Mouse (Mus musculus): ENCODE data around the gene 9130019O22Rik. TPM values are rescaled to one million over a fixed set of nuclear protein-coding genes. Genes with fewer than 3 reads are reported as not detected.
"Not testable (repeated sequence)": the region's sequence is repeated elsewhere in the genome, so short reads cannot be mapped to it uniquely, and the experiment has no call there.

9130019O22Rik gene
- 4.9 TPM for polyA plus RNA-seq (2021)

DNA sequence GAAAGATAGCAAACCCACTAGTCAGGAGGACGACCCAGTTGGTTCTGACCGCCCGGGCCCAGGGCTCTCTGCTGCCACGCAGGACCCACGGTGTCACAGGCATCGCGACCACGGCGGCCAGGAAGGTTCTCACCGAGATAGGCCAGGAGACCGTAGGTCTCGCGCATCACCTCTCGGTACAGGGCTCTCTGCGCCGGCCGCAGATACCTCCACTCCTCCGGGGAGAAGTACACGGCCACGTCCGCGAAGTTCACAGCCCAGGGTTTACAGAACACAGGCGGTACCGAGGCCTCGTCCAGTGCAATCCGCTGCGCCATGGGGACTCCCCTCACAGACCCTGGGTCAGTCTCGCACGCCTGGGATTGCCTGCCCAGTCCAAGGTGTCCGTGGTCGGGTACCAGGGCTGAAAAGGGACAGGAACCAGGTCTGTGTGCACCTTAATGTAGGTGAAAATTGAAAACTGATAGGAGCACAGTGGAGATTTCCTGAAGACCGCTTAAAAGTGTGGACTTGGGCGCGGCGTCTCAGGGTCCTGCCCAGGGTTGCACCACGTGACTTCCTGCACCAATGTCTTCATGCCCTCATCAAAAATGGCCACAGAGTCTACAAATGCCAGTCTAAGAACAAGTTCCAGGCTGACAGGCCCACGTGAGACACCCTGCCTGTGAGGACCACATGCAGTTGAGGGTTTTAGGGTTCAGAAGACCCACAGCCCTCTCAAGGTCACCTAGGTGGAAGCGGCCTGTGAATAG, at the start of gene 9130019O22Rik:
Gene 9130019O22Rik, minus strand, starts transcription at position 526 of the 752 bp plus-strand sequence.
- in situ Hi-C loops (cut with MboI; ENCODE audit: low pct_unique_long_range_greater_than_20kb) = no loop called here
- peak; percentile 43 for DNase-seq (ENCODE audit: low read depth, low spot score)
- peak; percentile 65 for ATAC-seq
- TF ChIP-seq CTCF (IDR thresholded peaks at IDR 0.05) = no peak
- no peaks in the 10 kb centered on the region for H3K27me3 ChIP-seq
- CTCF ChIA-PET = no interaction called here
- POLR2A ChIA-PET = interaction anchor here (0.7 kb wide), 1 partner anchor 131 kb away, joined by 5 read pairs; no protein-coding TSS in a partner anchor

DNA sequence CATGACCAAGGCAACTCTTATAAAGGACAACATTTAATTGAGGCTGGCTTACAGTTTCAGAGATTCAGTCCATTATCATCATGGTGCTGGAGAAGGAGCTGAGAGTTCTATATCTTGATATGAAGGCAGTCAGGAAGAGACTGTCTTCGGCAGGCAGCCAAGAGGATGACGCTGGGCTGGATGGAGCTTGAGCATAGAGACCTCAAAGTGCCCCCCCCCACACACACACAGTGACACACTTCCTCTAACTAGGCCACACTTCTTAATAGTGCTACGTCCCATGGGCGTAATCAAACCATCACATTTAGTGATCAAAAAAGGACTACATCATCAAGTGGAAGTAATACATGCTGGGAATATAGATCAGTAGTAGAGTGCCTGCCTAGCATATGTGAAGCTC, 48.2 kb upstream of the 9130019O22Rik start:
- ChIA-PET CTCF (no interaction called here), POLR2A (no interaction called here)
- peaks cover 16% of the 10 kb centered on the region for H3K27me3 ChIP-seq
- no peak for DNase-seq (ENCODE audit: low read depth, low spot score)
- ATAC-seq = no peak
- TF ChIP-seq CTCF (IDR thresholded peaks at IDR 0.05) = no peak
- in situ Hi-C loops (cut with MboI; ENCODE audit: low pct_unique_long_range_greater_than_20kb) = no loop called here

- in situ Hi-C loops (cut with MboI; ENCODE audit: low pct_unique_long_range_greater_than_20kb) = no loop called here
- H3K27me3 ChIP-seq = peaks cover under 1% of the 10 kb centered on the region
- DNase-seq (ENCODE audit: low read depth, low spot score) = no peak
- POLR2A ChIA-PET = interaction anchor here (0.7 kb wide), 1 partner anchor 23 kb away, joined by 3 read pairs; the partner anchor contains the start of gene Zfp689
- TF ChIP-seq CTCF (IDR thresholded peaks at IDR 0.05) = no peak
- CTCF ChIA-PET = interaction anchor here (1.2 kb wide), 1 partner anchor 34 kb away, joined by 3 read pairs; no protein-coding TSS in a partner anchor
- no peak for ATAC-seq
Observed at GRCm38 (mm10) chr7:127426354-127426753, 39.4 kb upstream of the 9130019O22Rik start.

GRCm38 (mm10) chr7:127425911-127426310, 38.9 kb upstream of the 9130019O22Rik start:
- ATAC-seq = no peak
- TF ChIP-seq CTCF (IDR thresholded peaks at IDR 0.05) = no peak
- in situ Hi-C loops (cut with MboI; ENCODE audit: low pct_unique_long_range_greater_than_20kb) = no loop called here
- CTCF ChIA-PET = interaction anchor here (1.2 kb wide), 1 partner anchor 34 kb away, joined by 3 read pairs; no protein-coding TSS in a partner anchor
- H3K27me3 ChIP-seq = no peaks in the 10 kb centered on the region
- no peak for DNase-seq (ENCODE audit: low read depth, low spot score)
- POLR2A ChIA-PET = interaction anchor here (0.7 kb wide), 1 partner anchor 23 kb away, joined by 3 read pairs; the partner anchor contains the start of gene Zfp689

DNA sequence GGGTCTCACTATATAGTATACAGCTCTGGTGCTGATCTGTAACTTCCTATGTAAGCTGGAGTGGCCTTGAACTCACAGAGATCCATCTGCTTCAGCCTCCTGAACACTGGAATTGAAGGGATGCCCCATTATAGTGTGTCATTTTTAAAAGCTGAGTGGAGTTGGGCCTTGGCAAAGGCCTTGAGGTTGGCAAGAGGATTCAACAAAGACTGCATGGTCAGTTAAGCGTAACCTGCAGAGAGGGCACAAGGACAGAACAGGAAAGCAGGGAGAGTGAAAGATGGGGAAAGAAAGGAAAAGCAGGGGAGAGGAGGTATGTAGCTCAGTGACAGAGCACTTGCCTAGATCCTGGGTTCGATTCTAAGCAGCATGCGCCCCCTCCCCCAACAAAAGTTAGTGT, 38.3 kb upstream of the 9130019O22Rik start:
- POLR2A ChIA-PET = interaction anchor here (1.6 kb wide), 1 partner anchor 23 kb away, joined by 4 read pairs; no protein-coding TSS in a partner anchor
- in situ Hi-C loops (cut with MboI; ENCODE audit: low pct_unique_long_range_greater_than_20kb) = no loop called here
- CTCF ChIA-PET = interaction anchor here (1.2 kb wide), 1 partner anchor 35 kb away, joined by 3 read pairs; no protein-coding TSS in a partner anchor
- DNase-seq (ENCODE audit: low read depth, low spot score) = no peak
- no peaks in the 10 kb centered on the region for H3K27me3 ChIP-seq
- ATAC-seq = no peak
- TF ChIP-seq CTCF (IDR thresholded peaks at IDR 0.05) = no peak

- in situ Hi-C loops (cut with MboI; ENCODE audit: low pct_unique_long_range_greater_than_20kb) = no loop called here
- ChIA-PET CTCF (no interaction called here), POLR2A (interaction anchor here (1.0 kb wide), 1 partner anchor 26 kb away, joined by 3 read pairs; the partner anchor contains the start of gene Zfp689)
- DNase-seq (ENCODE audit: low read depth, low spot score) = no peak
- no peak for TF ChIP-seq CTCF (IDR thresholded peaks at IDR 0.05)
- ATAC-seq = peak; percentile 21
- no peaks in the 10 kb centered on the region for H3K27me3 ChIP-seq
Observed at GRCm38 (mm10) chr7:127422247-127422646, 35.3 kb upstream of the 9130019O22Rik start.

- no peaks in the 10 kb centered on the region for H3K27me3 ChIP-seq
- ChIA-PET CTCF (no interaction called here), POLR2A (interaction anchor here (1.0 kb wide), 1 partner anchor 27 kb away, joined by 3 read pairs; the partner anchor contains the start of gene Zfp689)
- DNase-seq (ENCODE audit: low read depth, low spot score) (peak; percentile 34), ATAC-seq (peak; percentile 92)
- no peak for TF ChIP-seq CTCF (IDR thresholded peaks at IDR 0.05)
- in situ Hi-C loops (cut with MboI; ENCODE audit: low pct_unique_long_range_greater_than_20kb) = no loop called here
Observed at GRCm38 (mm10) chr7:127421388-127422191, 34.6 kb upstream of the 9130019O22Rik start, which contains the start of gene Zfp688. TSS of gene Zfp688 (minus strand) at chr7:127422068.

DNA sequence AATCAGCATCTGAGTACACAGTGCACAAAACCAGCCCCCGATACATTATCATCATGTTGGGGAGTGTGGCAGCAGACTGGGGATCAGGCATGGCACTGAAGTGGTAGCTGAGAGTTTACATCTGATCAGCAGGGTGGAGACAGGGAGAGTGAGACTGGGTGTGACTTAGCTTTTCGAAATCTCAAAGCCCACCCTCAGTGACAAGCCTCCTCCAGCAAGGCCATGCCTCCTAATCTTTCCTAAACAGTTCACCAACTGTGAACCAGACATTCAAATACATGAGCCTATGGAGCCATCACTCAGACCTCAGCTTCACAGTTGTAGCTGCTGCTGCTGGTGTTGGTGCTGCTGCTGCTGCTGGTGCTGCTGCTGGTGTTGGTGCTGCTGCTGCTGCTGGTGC, 24.5 kb upstream of the 9130019O22Rik start:
- H3K27me3 ChIP-seq = no peaks in the 10 kb centered on the region
- in situ Hi-C loops (cut with MboI; ENCODE audit: low pct_unique_long_range_greater_than_20kb) = no loop called here
- DNase-seq (ENCODE audit: low read depth, low spot score) (no peak), ATAC-seq (no peak)
- POLR2A ChIA-PET = no interaction called here
- CTCF ChIA-PET = no interaction called here
- TF ChIP-seq CTCF (IDR thresholded peaks at IDR 0.05) = no peak

DNA sequence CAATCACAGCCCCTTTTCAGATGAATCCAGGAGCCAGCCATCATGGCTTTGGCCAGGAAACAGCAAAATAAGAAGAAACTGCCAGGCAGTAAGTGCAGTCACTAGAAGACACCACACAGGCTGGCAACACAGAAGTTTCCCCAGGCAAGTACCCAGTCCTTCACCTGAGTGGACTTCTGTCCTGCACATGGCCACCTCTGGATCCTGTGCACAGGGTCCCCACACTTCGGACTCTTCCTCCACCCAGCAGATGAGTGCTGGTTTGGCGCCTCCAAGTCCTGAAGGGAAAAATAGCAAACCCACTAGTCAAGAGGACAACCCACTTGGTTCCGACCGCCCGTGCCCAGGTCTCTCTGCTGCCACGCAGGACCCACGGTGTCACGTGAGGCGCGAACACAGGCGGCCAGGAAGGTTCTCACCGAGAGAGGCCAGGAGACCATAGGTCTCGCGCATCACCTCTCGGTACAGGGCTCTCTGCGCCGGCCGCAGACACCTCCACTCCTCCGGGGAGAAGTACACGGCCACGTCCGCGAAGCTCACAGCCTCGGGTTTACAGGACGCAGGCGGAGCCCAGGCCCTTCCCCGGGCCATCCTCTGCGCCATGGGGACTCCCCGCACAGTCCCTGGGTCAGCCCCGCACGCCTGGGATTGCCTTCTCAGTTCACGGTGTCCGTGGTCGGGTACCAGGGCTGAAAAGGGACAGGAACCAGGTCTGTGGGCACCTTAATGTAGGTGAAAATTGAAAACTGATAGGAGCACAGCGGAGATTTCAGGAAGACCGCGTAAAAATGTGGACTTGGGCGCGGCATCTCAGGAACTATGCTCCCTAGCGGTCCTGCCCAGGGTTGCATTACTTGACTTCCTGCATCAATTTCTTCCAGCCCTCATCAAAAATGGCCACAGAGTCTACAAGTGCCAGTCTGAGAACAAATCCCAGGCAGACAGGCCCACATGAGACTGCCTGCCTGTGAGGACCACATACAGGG, 19.3 kb upstream of the 9130019O22Rik start, which contains the start of gene Zfp764:
Gene Zfp764, minus strand, starts transcription at position 821 of the 986 bp plus-strand sequence.
- peak; percentile 44 for TF ChIP-seq CTCF (IDR thresholded peaks at IDR 0.05)
- POLR2A ChIA-PET; DNase-seq (ENCODE audit: low read depth, low spot score); ATAC-seq; in situ Hi-C loops (cut with MboI; ENCODE audit: low pct_unique_long_range_greater_than_20kb); H3K27me3 ChIP-seq: not testable (repeated sequence)
- CTCF ChIA-PET = interaction anchor here (0.6 kb wide), 1 partner anchor 39 kb away, joined by 3 read pairs; no protein-coding TSS in a partner anchor

GRCm38 (mm10) chr7:127404101-127404500, 17.1 kb upstream of the 9130019O22Rik start:
- CTCF ChIA-PET; H3K27me3 ChIP-seq; in situ Hi-C loops (cut with MboI; ENCODE audit: low pct_unique_long_range_greater_than_20kb); ATAC-seq; DNase-seq (ENCODE audit: low read depth, low spot score); POLR2A ChIA-PET: not testable (repeated sequence)

All from Patski (cell line).